Mouse (Mus musculus): ENCODE measurements around the gene Khdc1b. TPM values are rescaled to one million over a fixed set of nuclear protein-coding genes. Genes with fewer than 3 reads are reported as not detected.
"Not testable (repeated sequence)": the region's sequence is repeated elsewhere in the genome, so short reads cannot be mapped to it uniquely, and the experiment has no call there.

Khdc1b gene
- total RNA-seq (2015), result not detected in 2 replicates
- total RNA-seq (2017), result not detected in 2 replicates

GRCm38 (mm10) chr1:21383256-21383655 is at the start of gene Khdc1b:
Gene Khdc1b (plus strand): TSS chr1:21383556.
- no peak for ATAC-seq (ENCODE audit: poor library complexity, severe bottlenecking)

- 0 out of 2 replicates have a peak, but pooled peaks have one; percentile 35 for ATAC-seq (ENCODE audit: poor library complexity, severe bottlenecking)
These were observed 47.5 kb upstream of the Khdc1b start for GRCm38 (mm10) chr1:21335836-21336235.

GRCm38 (mm10) chr1:21340745-21341144 is 42.6 kb upstream of the Khdc1b start:
- ATAC-seq (ENCODE audit: poor library complexity, severe bottlenecking), result no peak

GRCm38 (mm10) chr1:21344253-21344652 is 39.1 kb upstream of the Khdc1b start:
- ATAC-seq (ENCODE audit: poor library complexity, severe bottlenecking), result peak; percentile 60

- not testable (repeated sequence) for ATAC-seq (ENCODE audit: poor library complexity, severe bottlenecking)
These were observed 38.6 kb upstream of the Khdc1b start for GRCm38 (mm10) chr1:21344752-21345151.

- ATAC-seq (ENCODE audit: poor library complexity, severe bottlenecking), result no peak
These were observed 34.0 kb upstream of the Khdc1b start, which contains the start of gene Khdc1a for GRCm38 (mm10) chr1:21349341-21349740. Gene Khdc1a (plus strand): TSS chr1:21349641.

- not testable (repeated sequence) for ATAC-seq (ENCODE audit: poor library complexity, severe bottlenecking)
These were observed 15.3 kb upstream of the Khdc1b start, which contains the start of gene Khdc1c for GRCm38 (mm10) chr1:21368031-21368430. Gene Khdc1c (plus strand): TSS chr1:21368331.

GRCm38 (mm10) chr1:21391138-21391671 is 7.8 kb downstream of the Khdc1b start:
- ATAC-seq (ENCODE audit: poor library complexity, severe bottlenecking), result no peak

GRCm38 (mm10) chr1:21402804-21403203 is 19.4 kb downstream of the Khdc1b start:
- ATAC-seq (ENCODE audit: poor library complexity, severe bottlenecking), result no peak

- no peak for ATAC-seq (ENCODE audit: poor library complexity, severe bottlenecking)
These were observed 23.9 kb downstream of the Khdc1b start for GRCm38 (mm10) chr1:21407266-21407665.

GRCm38 (mm10) chr1:21411331-21412196 is 28.2 kb downstream of the Khdc1b start:
- ATAC-seq (ENCODE audit: poor library complexity, severe bottlenecking), result peak; percentile 63

- ATAC-seq (ENCODE audit: poor library complexity, severe bottlenecking), result no peak
These were observed 28.8 kb downstream of the Khdc1b start for GRCm38 (mm10) chr1:21412197-21412555.

GRCm38 (mm10) chr1:21419370-21419769 is 36.0 kb downstream of the Khdc1b start:
- no peak for ATAC-seq (ENCODE audit: poor library complexity, severe bottlenecking)

GRCm38 (mm10) chr1:21425654-21426053 is 42.3 kb downstream of the Khdc1b start:
- no peak for ATAC-seq (ENCODE audit: poor library complexity, severe bottlenecking)

- ATAC-seq (ENCODE audit: poor library complexity, severe bottlenecking), result no peak
These were observed 44.7 kb downstream of the Khdc1b start for GRCm38 (mm10) chr1:21428079-21428478.

GRCm38 (mm10) chr1:21431666-21432065 is 48.3 kb downstream of the Khdc1b start:
- ATAC-seq (ENCODE audit: poor library complexity, severe bottlenecking), result no peak

GRCm38 (mm10) chr1:21434853-21435252 is 51.5 kb downstream of the Khdc1b start:
- no peak for ATAC-seq (ENCODE audit: poor library complexity, severe bottlenecking)

Other genes starting within 250 kb of the Khdc1b start
- 0.73 and 1.2 TPM in 2 replicates for gene Tmem14a, start 165.0 kb upstream of the Khdc1b start, total RNA-seq (2015)
- gene Tmem14a, start 165.0 kb upstream of the Khdc1b start, total RNA-seq (2017), result 0.73 and 0.95 TPM in 2 replicates
- not detected in 2 replicates for gene Gsta3, start 143.0 kb upstream of the Khdc1b start, total RNA-seq (2015)
- gene Gsta3, start 143.0 kb upstream of the Khdc1b start, total RNA-seq (2017), result not detected in 2 replicates
- 0.16 and 0.27 TPM in 2 replicates for gene Khdc1a, start 33.9 kb upstream of the Khdc1b start, total RNA-seq (2015)
- 0.04 and 0.81 TPM in 2 replicates for gene Khdc1a, start 33.9 kb upstream of the Khdc1b start, total RNA-seq (2017)
- gene Khdc1c, start 15.2 kb upstream of the Khdc1b start, total RNA-seq (2015), result not detected in 2 replicates
- not detected in 2 replicates for gene Khdc1c, start 15.2 kb upstream of the Khdc1b start, total RNA-seq (2017)